Mouse (Mus musculus) spleen, adult 18-20 months (tissue): ENCODE measurements around the gene Trpv6.
A peak's percentile ranks its signal among the peaks of the same experiment; 100 is the strongest.

Experiments used
- DNase-seq, 2 experiments: peaks; one replicate each; pipeline ENCODE4 v3.0.0; 2022; ENCODE audit warnings: mixed read lengths in 2 of 2

Gene Trpv6

GRCm38 (mm10) chr6:41636178-41636577 is at the start of gene Trpv6:
TSS of gene Trpv6 (minus strand) at chr6:41636405.
- no peak for DNase-seq

- DNase-seq, result no peak
Measured at GRCm38 (mm10) chr6:41685596-41685995, 49.4 kb upstream of the Trpv6 start.

- no peak for DNase-seq
Measured at GRCm38 (mm10) chr6:41684911-41685310, 48.7 kb upstream of the Trpv6 start.

GRCm38 (mm10) chr6:41684131-41684530 is 47.9 kb upstream of the Trpv6 start, which contains the start of gene Llcfc1:
TSS of gene Llcfc1 (plus strand) at chr6:41684431.
- no peak for DNase-seq

- DNase-seq, result no peak
Measured at GRCm38 (mm10) chr6:41681656-41682055, 45.5 kb upstream of the Trpv6 start.

GRCm38 (mm10) chr6:41680669-41681068 is 44.5 kb upstream of the Trpv6 start, which contains the start of gene Trpv5:
TSS of gene Trpv5 (minus strand) at chr6:41680769.
- no peak for DNase-seq

- no peak for DNase-seq
Measured at GRCm38 (mm10) chr6:41676530-41676929, 40.3 kb upstream of the Trpv6 start.

GRCm38 (mm10) chr6:41662320-41662719 is 26.1 kb upstream of the Trpv6 start:
- no peak for DNase-seq

- DNase-seq, result no peak
Measured at GRCm38 (mm10) chr6:41658487-41658886, 22.3 kb upstream of the Trpv6 start.

GRCm38 (mm10) chr6:41654648-41655047 is 18.4 kb upstream of the Trpv6 start:
- DNase-seq, result no peak

GRCm38 (mm10) chr6:41653173-41653572 is 17.0 kb upstream of the Trpv6 start:
- no peak for DNase-seq

GRCm38 (mm10) chr6:41646672-41647071 is 10.5 kb upstream of the Trpv6 start:
- no peak for DNase-seq

GRCm38 (mm10) chr6:41646220-41646619 is 10.0 kb upstream of the Trpv6 start:
- DNase-seq, result no peak

- no peak for DNase-seq
Measured at GRCm38 (mm10) chr6:41643227-41643626, 7.0 kb upstream of the Trpv6 start.

GRCm38 (mm10) chr6:41642765-41643164 is 6.6 kb upstream of the Trpv6 start:
- no peak for DNase-seq

- DNase-seq, result no peak
Measured at GRCm38 (mm10) chr6:41641173-41641866, 5.1 kb upstream of the Trpv6 start.

- DNase-seq, result no peak
Measured at GRCm38 (mm10) chr6:41640449-41640848, 4.2 kb upstream of the Trpv6 start.

GRCm38 (mm10) chr6:41637927-41638506 is 1.8 kb upstream of the Trpv6 start:
- no peak for DNase-seq

GRCm38 (mm10) chr6:41637393-41637792 is 1.2 kb upstream of the Trpv6 start:
- no peak for DNase-seq

- DNase-seq, result no peak
Measured at GRCm38 (mm10) chr6:41635211-41635610, 994 bp downstream of the Trpv6 start.

- no peak for DNase-seq
Measured at GRCm38 (mm10) chr6:41631549-41631948, 4.7 kb downstream of the Trpv6 start.

GRCm38 (mm10) chr6:41630791-41631190 is 5.4 kb downstream of the Trpv6 start:
- no peak for DNase-seq

- no peak for DNase-seq
Measured at GRCm38 (mm10) chr6:41628180-41628579, 8.0 kb downstream of the Trpv6 start.

GRCm38 (mm10) chr6:41622661-41623060 is 13.5 kb downstream of the Trpv6 start:
- peak in 1 of 2 experiments; percentile 18 for DNase-seq
